Mouse (Mus musculus) kidney, adult 9 months (tissue): ENCODE data around the gene Hcrtr1.
A peak's percentile ranks its signal among the peaks of the same experiment; 100 is the strongest.

Experiments
- DNase-seq: peaks from one replicate; pipeline ENCODE4 v3.0.0; 2022

The Hcrtr1 gene

DNA sequence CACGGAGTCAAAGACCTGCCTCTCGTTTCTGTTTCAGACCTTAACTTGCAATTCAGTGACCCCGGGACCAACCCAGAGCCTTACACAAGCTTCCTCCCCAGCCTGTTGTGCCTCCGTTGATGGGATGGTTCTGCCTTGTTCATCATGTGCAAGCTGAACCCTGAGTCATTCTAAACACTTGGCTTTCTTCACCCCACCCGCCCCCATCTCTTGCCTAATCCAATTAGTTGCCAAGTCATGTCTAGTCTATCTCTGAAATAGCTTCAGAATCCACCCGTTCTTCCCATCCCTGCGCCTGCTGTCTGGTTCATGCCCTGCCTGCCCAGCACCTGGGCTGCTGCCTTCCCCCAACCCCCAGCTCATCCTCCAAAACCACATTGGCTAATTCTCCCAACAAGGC, 26.9 kb downstream of the Hcrtr1 start:
- DNase-seq, result no peak

DNA sequence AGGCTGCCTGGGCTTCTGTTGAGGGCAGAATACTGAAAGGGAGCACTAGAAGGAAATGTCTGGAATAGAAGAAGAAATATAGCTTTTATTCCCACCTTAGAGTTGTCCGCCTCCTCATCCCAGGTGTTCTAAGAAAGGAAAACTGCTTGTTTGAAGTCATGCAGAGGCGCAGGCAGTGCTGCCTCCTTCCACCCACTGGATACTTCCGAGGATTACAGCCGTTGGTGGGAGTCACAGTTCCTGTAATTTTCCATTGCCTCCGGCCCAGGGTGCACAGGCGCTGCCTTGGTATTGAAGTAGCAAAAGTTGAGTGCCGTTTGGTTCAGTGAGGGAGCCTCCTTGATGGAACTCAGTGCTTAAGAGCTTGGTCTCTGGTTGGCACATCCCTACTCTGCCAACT, 29.1 kb downstream of the Hcrtr1 start:
- no peak for DNase-seq

DNA sequence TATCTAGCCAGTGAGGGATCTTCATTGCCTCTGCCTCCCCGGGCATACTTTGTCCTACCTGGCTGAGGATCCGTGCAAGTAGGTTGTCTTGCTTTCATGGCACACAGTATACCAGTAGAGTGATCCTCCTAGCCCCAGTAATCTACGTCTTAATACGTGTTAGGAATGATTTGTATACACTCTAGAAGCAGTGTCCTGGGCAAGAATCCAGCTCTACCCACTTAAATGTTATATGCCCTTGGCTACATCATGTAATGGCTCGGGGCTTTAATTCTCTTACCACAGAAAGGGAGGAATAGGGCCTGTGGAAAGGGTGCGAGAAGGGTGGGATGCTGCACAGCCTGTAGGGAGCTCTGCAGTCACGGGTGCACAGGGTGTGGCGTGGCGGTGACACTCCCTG, 29.5 kb downstream of the Hcrtr1 start:
- no peak for DNase-seq

- no peak for DNase-seq
Measured at GRCm38 (mm10) chr4:130108929-130109328, 30.2 kb downstream of the Hcrtr1 start.

- DNase-seq, result peak; percentile 100
Measured at GRCm38 (mm10) chr4:130107444-130108131, 31.6 kb downstream of the Hcrtr1 start.

DNA sequence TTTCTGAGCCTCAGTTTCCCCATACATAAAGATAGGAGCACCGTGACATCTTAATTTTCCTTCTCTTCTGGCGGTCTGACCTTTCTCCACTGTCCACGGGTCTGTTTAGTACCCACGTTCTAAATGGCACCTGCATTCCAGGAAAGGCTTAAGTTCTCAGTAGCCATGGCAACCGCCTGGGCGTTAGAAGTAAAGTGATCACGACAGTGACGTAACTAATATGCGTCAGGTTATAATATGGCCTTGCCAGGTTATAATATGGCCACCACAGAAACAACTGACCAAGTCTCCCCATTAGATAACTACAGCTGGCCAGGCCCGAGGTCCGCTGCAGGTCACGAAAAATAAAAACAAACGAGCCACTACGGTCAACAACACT, 32.1 kb downstream of the Hcrtr1 start:
- DNase-seq, result no peak

- peak; percentile 90 for DNase-seq
Measured at GRCm38 (mm10) chr4:130104584-130104983, 34.6 kb downstream of the Hcrtr1 start.

DNA sequence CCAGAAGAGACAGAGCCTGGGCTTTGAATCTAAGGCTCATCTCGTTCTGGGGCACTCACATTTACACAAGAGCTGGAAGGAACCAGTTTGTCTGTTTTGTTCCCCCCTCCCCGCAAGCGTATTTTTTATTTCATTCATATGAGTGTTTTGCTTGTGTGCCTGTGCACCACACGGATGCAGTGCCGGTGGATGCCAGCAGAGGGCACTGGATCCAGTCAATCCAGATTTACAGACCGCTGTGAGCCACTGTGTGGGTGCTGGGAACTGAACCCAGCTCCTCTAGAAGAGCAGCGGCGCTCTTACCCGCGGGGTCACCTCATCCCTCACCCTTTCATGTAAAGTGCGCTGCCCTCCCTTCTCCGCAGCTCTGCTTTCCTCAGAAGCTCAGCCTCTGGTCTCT, 35.5 kb downstream of the Hcrtr1 start:
- no peak for DNase-seq

DNA sequence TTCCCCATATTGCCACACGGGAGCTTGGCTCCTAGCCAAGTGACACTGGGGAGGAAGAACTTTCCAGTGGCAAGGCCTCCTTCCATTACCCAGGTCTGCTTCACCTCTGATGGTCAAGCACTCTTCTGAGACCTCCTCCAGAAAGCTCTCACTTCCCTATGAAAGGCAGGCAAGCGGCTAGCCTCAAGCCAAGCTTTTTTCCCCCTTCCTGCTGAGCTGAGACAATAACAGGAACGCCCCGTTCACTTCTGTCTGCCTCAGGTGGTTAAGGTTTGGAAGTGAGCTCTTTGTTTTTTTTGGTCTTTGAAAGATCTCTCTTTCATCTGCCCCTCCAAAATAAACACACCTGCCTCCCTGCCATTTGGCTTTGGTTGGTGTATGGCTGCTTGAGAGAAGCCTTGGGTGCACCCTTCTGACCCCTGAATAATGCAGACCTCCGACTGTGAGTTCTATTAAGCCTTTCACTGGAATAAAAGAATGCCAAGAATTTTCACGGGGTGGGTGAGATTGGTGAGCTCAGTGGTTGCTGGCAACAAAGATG, 37.0 kb downstream of the Hcrtr1 start, which contains the start of gene Pef1:
TSS of gene Pef1 (plus strand) at position 448 of the 541 bp plus-strand sequence.
- no peak for DNase-seq

DNA sequence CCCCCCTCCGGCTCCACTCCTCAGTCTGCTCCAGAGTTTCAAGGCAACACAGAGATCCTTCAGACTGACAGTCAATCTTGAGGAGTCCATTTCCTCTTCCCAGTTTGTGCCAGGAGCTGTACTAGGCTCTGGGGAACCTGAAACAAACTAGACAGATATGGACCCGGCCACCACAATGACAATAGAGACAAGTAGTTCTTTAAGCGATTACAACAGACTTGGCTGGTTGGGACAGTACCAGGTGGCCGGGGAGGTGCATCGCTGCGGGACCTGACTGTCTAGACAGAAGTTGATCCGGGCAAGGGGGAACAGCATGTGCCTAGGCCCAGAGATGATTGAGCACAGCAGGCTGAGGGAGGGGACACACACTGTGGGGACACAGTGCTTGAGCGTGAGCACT, 38.0 kb downstream of the Hcrtr1 start:
- DNase-seq, result no peak

GRCm38 (mm10) chr4:130095137-130095536, 44.0 kb downstream of the Hcrtr1 start:
- DNase-seq, result no peak

- peak; percentile 93 for DNase-seq
Measured at GRCm38 (mm10) chr4:130087293-130087692, 51.9 kb downstream of the Hcrtr1 start.

DNA sequence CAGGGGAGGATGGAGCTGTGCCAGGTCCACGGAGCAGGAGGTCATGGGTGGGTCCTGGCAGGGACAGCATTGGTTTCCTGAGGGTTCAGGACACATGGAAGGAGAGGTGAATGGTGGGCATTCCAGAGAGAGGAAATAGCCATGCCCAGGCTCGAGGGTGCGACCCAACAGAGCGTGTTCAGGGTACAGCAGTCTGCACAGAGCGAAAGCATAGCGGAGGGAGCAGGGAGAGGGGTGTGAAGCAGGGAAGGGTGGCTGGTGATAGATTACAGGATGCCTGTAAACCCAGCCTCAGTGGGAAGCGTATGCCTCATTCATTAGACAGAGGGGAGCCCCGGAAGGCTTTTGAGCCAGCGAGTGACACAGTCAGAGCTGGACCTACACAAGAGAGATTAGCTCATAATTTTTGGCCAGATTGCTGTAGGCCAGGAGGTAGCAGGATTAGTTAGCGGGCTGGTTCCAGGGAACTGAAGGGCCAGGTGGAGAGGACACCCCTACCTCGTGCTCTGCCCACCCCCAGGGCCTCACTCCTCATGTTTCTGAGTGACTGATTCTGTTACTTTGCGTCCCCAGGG, 53.8 kb downstream of the Hcrtr1 start:
- DNase-seq, result no peak

GRCm38 (mm10) chr4:130084331-130084945, 54.7 kb downstream of the Hcrtr1 start:
- no peak for DNase-seq

GRCm38 (mm10) chr4:130082211-130082610, 56.9 kb downstream of the Hcrtr1 start:
- no peak for DNase-seq

DNA sequence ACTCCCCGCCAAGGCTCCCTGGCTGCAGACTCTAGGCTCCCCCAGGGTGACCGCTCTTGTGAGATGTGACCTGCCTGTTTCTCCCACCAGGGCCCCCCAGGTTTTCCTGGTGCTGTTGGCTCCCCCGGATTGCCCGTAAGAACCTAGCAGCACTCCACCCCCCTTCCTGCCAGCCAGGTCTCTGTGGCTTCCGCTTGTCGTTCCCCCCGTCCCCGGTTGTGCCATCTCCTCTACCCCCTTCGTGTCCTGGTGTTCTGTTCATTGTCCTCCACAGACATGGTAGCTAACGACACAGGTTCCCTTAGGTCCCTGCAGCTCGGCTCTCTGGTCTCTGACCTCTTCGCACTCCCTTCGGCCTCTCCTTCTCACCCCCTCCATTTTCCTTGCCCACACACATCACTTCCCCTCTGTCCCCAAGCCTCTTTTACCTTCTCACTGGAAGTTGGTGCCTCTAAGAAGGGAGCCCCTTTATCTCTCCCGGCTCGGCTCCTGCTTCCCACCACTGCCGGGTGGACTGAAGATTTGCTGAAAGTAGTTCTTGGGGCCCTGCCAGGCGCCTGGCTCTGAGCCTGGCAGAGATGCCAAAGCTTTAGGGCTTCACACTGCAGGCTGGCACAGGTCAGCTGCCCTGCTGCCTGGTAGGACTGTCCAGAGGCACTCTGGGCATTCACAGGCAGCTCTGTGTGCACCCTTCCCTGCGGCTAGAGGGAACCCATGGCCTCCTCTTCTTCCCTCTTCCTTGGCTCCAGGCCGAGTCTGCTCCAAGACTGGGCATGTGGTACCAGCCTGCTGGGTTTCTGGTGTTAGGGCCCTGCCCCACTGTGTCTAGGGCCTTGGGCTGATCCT, 57.6 kb downstream of the Hcrtr1 start:
- peak; percentile 88 for DNase-seq
